Mouse (Mus musculus): Measurements from ENCODE around the gene Trpc5.

The Trpc5 gene

DNA sequence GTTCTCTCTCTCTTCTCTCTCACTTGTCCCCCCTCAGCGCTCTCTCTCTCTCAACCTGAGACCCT, at the start of gene Trpc5:
TSS of gene Trpc5 (minus strand) at position 39 of the 65 bp plus-strand sequence.
- no peak for DNase-seq

DNA sequence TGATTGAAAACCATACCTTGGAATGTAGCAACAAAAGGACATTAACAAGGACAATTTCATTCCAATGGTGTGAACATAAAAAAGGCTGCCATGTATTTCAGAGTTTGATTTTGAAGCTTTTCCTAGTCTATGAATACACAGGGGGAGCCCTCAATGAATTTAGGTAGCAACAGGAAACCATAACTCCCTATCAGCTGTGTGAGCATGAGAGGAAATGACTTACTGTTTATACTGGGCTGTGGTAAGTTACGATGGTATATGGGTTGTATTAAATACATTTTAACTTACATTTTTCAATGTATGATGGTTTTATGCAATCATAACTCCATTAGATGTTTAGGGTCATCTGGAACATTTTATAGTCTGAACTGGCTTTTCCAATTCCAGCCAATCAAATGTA, 28.4 kb upstream of the Trpc5 start:
- no peak for DNase-seq

- peak; percentile 15 for DNase-seq
Measured at GRCm38 (mm10) chrX:144689859-144690181, 1.8 kb upstream of the Trpc5 start.

GRCm38 (mm10) chrX:144689119-144689858, 1.3 kb upstream of the Trpc5 start:
- peak; percentile 9 for DNase-seq

DNA sequence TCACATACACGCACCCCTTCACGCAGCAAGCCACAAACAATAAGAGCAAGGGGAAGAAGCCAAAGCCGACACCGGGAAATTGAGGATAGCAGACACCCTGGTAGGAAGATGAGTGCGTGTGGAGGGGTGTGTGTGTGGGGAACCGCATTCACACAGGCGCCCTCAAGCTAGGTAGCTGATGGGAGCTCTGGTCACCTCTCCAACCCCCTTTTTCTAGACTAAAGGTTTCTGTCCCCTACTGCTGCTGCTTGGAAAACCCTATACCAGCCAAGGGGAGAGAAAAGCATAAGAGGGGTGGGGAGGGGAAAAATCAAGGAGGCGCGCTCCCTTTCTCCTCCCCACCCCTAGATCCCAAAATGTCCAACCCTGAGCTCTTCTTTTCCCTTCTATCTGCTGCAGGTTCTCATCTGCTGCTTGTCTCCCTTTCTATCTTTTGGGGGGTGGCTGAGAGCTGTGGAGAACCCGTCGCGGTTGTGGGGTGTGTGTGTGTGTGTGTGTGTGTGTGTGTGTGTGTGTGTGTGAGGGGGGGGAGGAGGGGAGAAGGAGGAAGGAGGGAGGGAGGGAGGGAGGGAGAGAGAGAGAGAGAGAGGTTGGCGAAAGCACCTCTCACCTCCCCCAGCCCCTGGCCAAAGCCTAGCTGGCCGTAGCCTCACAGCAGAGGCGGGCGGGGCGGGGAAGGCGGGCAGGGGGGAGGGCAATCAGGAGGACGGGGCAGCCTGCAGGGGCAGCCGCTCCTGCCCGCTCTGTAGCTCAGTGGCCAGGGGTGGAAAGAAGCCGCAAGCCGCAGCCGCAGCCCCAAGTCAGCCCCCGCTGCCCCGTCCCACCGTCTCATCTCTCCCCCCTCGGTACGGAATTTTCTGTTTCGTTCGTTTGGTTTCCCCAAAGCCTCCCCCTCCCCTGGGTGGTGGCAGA, 483 bp upstream of the Trpc5 start, which contains the start of gene Rtl4:
TSS of gene Rtl4 (plus strand) at position 701 of the 912 bp plus-strand sequence.
- DNase-seq = peak; percentile 6

DNA sequence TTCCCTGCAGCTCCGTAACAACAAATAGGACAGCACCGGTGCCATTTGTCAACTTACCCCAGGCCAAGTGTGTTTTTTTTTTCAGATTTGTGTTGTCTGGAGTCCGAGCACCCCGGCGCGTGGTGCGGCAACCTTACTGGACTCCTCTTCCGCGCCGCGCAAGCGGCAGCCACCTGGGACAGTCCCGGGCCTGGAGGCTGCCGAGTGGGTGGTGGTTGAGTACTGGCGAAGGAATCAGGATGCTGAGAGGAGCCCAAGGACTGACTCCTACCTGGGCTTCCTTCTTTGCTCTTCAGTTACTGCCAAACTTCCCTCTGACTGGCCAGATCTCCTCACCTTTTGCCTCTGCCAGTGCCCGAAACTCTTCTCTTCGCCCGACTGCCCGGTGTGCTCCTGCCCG, 238 bp downstream of the Trpc5 start:
- no peak for DNase-seq

GRCm38 (mm10) chrX:144652196-144652595, 35.8 kb downstream of the Trpc5 start:
- DNase-seq = no peak

- DNase-seq = no peak
Measured at GRCm38 (mm10) chrX:144645394-144645793, 42.6 kb downstream of the Trpc5 start.

DNA sequence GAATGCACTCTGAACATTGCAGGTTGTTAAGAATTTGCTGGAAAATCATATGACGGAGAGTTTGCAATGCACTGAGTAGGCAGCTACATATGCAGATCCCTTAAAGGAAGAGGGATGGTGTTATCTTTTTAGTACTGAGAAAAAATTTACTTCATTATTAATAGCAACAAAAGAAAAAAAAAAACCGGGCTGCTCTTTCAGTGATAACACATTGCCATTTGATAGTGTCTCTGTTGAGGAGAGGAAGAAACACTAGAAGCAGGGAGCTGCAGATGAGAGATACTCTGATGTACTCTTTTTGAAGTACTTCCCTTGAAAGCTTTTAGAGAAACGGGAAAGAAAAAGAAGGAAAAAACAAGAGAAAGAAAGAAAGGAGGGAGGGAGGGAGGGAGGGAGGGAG, 43.2 kb downstream of the Trpc5 start:
- no peak for DNase-seq

DNA sequence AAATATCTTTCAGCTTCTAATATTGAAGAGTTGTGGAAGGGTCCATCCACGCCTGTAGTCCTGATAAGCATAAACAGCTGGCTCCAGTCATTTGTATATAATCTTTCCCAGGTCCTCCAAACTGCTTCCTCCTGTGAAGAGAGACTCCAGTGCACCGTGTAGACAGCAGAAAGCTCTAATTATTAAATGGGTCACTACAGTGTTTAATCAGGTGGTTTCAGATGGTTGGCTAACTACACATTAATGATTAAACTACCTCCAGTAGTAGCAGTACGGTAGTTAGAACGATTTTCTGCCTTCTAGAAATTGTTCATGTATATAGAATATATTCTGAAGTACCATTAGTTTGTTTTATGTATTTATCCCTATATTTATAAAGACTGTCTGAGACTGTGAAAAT, 75.2 kb downstream of the Trpc5 start:
- no peak for DNase-seq

GRCm38 (mm10) chrX:144536431-144536830, 151.5 kb downstream of the Trpc5 start:
- DNase-seq = no peak

GRCm38 (mm10) chrX:144526042-144526441, 161.9 kb downstream of the Trpc5 start:
- no peak for DNase-seq

- DNase-seq = no peak
Measured at GRCm38 (mm10) chrX:144523239-144523638, 164.7 kb downstream of the Trpc5 start.

- DNase-seq = no peak
Measured at GRCm38 (mm10) chrX:144491394-144491793, 196.6 kb downstream of the Trpc5 start.

DNA sequence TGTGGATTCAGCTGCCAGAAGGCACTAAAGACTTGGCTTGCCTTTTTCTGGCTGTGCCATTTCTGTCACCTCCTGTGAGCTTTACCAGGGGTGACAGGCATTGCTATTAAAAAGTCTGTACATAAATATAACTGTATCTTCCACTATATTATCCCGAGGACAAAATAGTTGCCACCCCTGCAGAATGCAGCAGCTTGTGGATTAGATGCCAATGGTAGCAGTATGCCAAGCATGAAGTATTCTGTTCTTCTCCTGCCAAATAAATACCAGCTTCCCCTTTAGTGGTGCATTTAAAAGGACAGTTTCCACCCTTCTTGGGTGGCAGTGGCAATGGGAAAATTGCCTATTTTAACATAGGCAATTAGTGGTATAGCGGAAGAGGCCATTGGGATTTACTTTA, 223.6 kb downstream of the Trpc5 start:
- no peak for DNase-seq

DNA sequence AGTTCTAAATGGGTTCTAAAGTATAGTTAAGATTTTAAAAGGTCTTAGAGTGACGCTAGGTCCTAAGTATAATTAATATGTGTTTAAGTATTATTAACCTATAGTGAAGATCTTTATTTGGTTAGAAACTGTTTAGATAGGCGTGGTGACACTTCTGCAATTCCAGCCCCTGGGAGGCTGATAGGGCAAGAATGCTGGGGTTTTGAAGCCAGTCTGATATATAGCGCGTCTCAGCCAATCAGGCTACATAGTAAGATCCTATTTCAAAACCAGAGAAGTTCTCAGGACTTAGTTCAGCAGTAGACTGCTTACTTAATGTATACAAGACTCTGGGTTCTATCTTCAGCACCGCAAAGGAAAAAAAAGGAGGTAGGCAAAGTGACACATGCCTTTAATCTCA, 231.7 kb downstream of the Trpc5 start, which contains the start of gene Trpc5os:
TSS of gene Trpc5os (plus strand) at position 301 of the 400 bp plus-strand sequence.
- DNase-seq = no peak

- DNase-seq = no peak
Measured at GRCm38 (mm10) chrX:144423848-144424247, 264.1 kb downstream of the Trpc5 start.

GRCm38 (mm10) chrX:144421091-144421490, 266.9 kb downstream of the Trpc5 start:
- DNase-seq = no peak

- no peak for DNase-seq
Measured at GRCm38 (mm10) chrX:144420259-144420658, 267.7 kb downstream of the Trpc5 start.

- no peak for DNase-seq
Measured at GRCm38 (mm10) chrX:144408036-144408435, 279.9 kb downstream of the Trpc5 start.

DNA sequence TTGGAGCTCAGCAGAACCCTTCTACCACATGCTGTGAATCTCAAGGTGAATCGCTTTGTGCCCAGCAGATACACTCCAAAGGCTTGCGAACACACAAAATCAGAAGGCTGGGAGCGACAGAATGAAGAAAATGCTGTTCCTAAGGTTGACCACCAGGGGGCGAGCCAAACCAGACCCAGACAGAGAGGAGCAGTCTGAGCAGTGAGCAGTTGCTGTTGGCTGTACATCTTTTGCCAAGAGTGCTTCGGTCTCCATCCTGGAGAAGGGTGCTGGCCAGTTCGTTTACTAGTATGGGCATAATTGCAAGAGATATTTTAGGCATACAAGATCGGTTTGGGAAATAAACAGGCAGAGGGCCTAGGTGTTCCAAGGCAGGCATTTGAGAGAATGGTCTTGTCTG, 284.5 kb downstream of the Trpc5 start:
- peak; percentile 59 for DNase-seq

GRCm38 (mm10) chrX:144374196-144374595, 313.8 kb downstream of the Trpc5 start:
- no peak for DNase-seq

GRCm38 (mm10) chrX:144338355-144338754, 349.6 kb downstream of the Trpc5 start:
- no peak for DNase-seq

GRCm38 (mm10) chrX:144337938-144338337, 350.0 kb downstream of the Trpc5 start:
- DNase-seq = no peak
